Mouse (Mus musculus): ENCODE results near the gene Rps9. TPM values are rescaled to one million over a fixed set of nuclear protein-coding genes. Genes with fewer than 3 reads are reported as not detected.

The Rps9 gene
- polyA plus RNA-seq, 1 experiment, result 1,730 TPM

- TF ChIP-seq CTCF (IDR thresholded peaks at IDR 0.05; ENCODE audit: low read depth, low read length) (no peak), POLR2A (IDR thresholded peaks at IDR 0.05; ENCODE audit: borderline replicate concordance, low read depth, low read length) (no peak)
- Histone ChIP-seq H3K4me1 (ENCODE audit: control insufficient read depth, insufficient read depth, low read length) (peaks cover 2% of the 10 kb centered on the region; the same call in 1 of the 2 replicates), H3K27ac (ENCODE audit: insufficient read depth, low read depth, low read length) (no peak within 1 kb of the TSS), H3K4me3 (ENCODE audit: insufficient read depth, low read length) (no peak within 1 kb of the TSS)
Measured at GRCm38 (mm10) chr7:3677342-3677741, 26.5 kb upstream of the Rps9 start, which contains the start of gene Tmc4. Gene Tmc4 (minus strand): TSS chr7:3677553.

- H3K4me1 ChIP-seq (ENCODE audit: control insufficient read depth, insufficient read depth, low read length), result no peaks in the 10 kb centered on the region
- no peak overlapping the region for H3K27ac ChIP-seq (ENCODE audit: insufficient read depth, low read depth, low read length)
- no peak overlapping the region for H3K4me3 ChIP-seq (ENCODE audit: insufficient read depth, low read length)
- no peak for TF ChIP-seq POLR2A (IDR thresholded peaks at IDR 0.05; ENCODE audit: borderline replicate concordance, low read depth, low read length)
- no peak for TF ChIP-seq CTCF (IDR thresholded peaks at IDR 0.05; ENCODE audit: low read depth, low read length)
Measured at GRCm38 (mm10) chr7:3683908-3684550, 19.8 kb upstream of the Rps9 start.

GRCm38 (mm10) chr7:3684698-3685097 is 19.1 kb upstream of the Rps9 start:
- TF ChIP-seq CTCF (IDR thresholded peaks at IDR 0.05; ENCODE audit: low read depth, low read length) (no peak), POLR2A (IDR thresholded peaks at IDR 0.05; ENCODE audit: borderline replicate concordance, low read depth, low read length) (no peak)
- no peak overlapping the region for H3K4me3 ChIP-seq (ENCODE audit: insufficient read depth, low read length)
- no peaks in the 10 kb centered on the region for H3K4me1 ChIP-seq (ENCODE audit: control insufficient read depth, insufficient read depth, low read length)
- no peak overlapping the region for H3K27ac ChIP-seq (ENCODE audit: insufficient read depth, low read depth, low read length)

DNA sequence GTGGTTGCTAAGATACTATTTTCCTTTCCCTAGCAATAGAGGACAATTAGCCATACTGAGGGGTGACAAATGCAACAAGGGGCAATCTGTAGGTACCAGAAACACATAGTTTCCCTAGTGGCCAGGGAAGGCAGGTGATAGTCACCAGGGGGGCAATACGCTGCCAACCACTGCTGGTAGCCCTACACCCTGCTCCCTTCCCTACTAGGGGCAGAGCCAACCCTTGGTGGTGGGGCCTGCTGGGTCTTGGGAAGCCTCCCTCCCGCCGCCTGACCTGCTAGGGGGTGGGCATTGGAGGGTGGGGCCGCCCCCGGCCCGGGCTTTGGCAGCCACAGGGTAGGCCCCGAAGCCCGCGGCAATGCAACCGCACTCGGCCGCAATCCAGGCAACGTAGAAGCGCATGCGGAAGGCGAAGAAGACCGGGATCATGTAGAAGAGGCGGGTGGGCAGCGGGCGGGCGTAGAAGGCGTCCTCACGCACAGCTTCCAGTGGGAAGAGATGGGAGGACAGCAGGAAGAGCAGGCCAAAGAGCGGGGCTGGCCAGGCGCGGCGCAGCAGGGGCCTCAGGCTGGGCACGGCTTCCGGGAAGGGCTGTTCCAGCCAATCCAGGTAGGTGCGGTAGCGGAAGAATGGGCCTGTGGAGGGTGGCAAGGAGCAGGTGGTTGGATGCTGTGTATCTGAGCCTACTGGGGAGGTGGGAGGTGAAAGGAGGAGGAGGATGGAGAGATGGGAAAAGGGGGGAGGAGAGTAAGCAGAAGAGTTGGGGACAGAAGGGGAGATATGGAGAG is 18.2 kb upstream of the Rps9 start:
- no peak overlapping the region for H3K27ac ChIP-seq (ENCODE audit: insufficient read depth, low read depth, low read length)
- TF ChIP-seq CTCF (IDR thresholded peaks at IDR 0.05; ENCODE audit: low read depth, low read length) (no peak), POLR2A (IDR thresholded peaks at IDR 0.05; ENCODE audit: borderline replicate concordance, low read depth, low read length) (no peak)
- H3K4me3 ChIP-seq (ENCODE audit: insufficient read depth, low read length), result no peak overlapping the region
- H3K4me1 ChIP-seq (ENCODE audit: control insufficient read depth, insufficient read depth, low read length), result no peaks in the 10 kb centered on the region

GRCm38 (mm10) chr7:3691919-3692318 is 11.9 kb upstream of the Rps9 start:
- H3K4me3 ChIP-seq (ENCODE audit: insufficient read depth, low read length), result peak overlapping the region; percentile 92
- H3K4me1 ChIP-seq (ENCODE audit: control insufficient read depth, insufficient read depth, low read length), result peaks cover 2% of the 10 kb centered on the region; the same call in 1 of the 2 replicates
- TF ChIP-seq POLR2A (IDR thresholded peaks at IDR 0.05; ENCODE audit: borderline replicate concordance, low read depth, low read length), result no peak
- 0 out of 2 replicates have a peak overlapping the region, but pooled peaks have one; percentile 92 for H3K27ac ChIP-seq (ENCODE audit: insufficient read depth, low read depth, low read length)

- TF ChIP-seq POLR2A (IDR thresholded peaks at IDR 0.05; ENCODE audit: borderline replicate concordance, low read depth, low read length) (no peak), CTCF (IDR thresholded peaks at IDR 0.05; ENCODE audit: low read depth, low read length) (no peak)
Measured at GRCm38 (mm10) chr7:3692382-3692986, 11.3 kb upstream of the Rps9 start, which contains the start of gene Tsen34. Gene Tsen34 (plus strand): TSS chr7:3692863.

DNA sequence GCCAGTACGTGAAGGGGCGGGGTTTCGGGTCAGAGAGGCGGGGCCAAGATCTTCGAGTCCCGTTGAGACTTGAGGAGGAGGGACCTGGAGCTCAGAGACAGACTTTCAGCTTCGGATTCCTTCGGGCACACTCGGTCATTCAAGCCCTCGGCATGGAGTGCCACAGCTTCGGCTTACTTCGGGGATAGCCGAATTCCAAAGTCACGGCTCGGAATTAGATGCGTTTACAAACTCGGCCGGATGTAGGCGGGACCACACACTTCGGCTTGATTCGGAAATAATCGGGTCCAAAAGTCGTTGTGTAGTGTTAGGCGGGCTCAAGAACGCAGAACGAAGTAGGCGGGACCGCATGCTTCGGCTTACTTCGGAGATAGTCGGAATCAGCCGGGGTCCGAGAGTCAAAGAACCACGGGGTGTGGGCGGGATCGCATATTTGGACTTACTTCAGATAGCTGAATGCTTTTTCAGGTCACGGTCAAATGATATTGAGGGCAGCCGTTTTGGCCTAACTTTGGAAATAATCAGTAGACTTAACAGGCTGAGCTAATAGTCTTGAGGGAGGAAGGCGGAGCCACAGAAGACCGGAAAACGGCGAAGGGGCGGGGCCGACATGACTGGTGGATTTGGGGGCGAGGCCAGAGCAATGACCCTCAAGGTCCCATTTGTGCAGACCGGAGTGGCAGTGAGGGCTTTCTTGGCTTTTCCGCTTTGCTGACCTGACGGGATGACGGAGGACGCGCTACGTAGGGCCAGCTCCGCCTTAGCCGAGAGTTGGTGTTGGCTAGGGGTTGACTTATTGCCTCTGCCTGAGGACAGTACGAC is 10.6 kb upstream of the Rps9 start, which contains the start of gene Mboat7:
Gene Mboat7 (minus strand): TSS at position 537 of the 822 bp plus-strand sequence.
- Histone ChIP-seq H3K4me3 (ENCODE audit: insufficient read depth, low read length) (peak within 1 kb of the TSS; percentile 92), H3K4me1 (ENCODE audit: control insufficient read depth, insufficient read depth, low read length) (peaks cover 2% of the 10 kb centered on the region; the same call in 1 of the 2 replicates), H3K27ac (ENCODE audit: insufficient read depth, low read depth, low read length) (peak within 1 kb of the TSS; percentile 92)
- TF ChIP-seq POLR2A (IDR thresholded peaks at IDR 0.05; ENCODE audit: borderline replicate concordance, low read depth, low read length) (no peak), CTCF (IDR thresholded peaks at IDR 0.05; ENCODE audit: low read depth, low read length) (no peak)

More at GRCm38 (mm10) chr7:3692382-3692986, 11.3 kb upstream of the Rps9 start, which contains the start of gene Tsen34:
- H3K4me1 ChIP-seq (ENCODE audit: control insufficient read depth, insufficient read depth, low read length), result peaks cover 2% of the 10 kb centered on the region; the same call in 1 of the 2 replicates
- H3K27ac ChIP-seq (ENCODE audit: insufficient read depth, low read depth, low read length), result peak within 1 kb of the TSS; percentile 92
- H3K4me3 ChIP-seq (ENCODE audit: insufficient read depth, low read length), result peak within 1 kb of the TSS; percentile 92

GRCm38 (mm10) chr7:3693809-3694075 is 10.1 kb upstream of the Rps9 start:
- H3K4me1 ChIP-seq (ENCODE audit: control insufficient read depth, insufficient read depth, low read length), result peaks cover 2% of the 10 kb centered on the region; the same call in 1 of the 2 replicates
- TF ChIP-seq CTCF (IDR thresholded peaks at IDR 0.05; ENCODE audit: low read depth, low read length) (no peak), POLR2A (IDR thresholded peaks at IDR 0.05; ENCODE audit: borderline replicate concordance, low read depth, low read length) (no peak)
- H3K4me3 ChIP-seq (ENCODE audit: insufficient read depth, low read length), result peak overlapping the region; percentile 92
- H3K27ac ChIP-seq (ENCODE audit: insufficient read depth, low read depth, low read length), result peak overlapping the region; percentile 92

Data from bone marrow macrophage, adult 2 months (primary cell).